Mouse (Mus musculus) embryonic facial prominence, embryonic 14.5 days (tissue): ENCODE data around the gene Btbd35f23. TPM values are rescaled to one million over a fixed set of nuclear protein-coding genes. Genes with fewer than 3 reads are reported as not detected.
"Not testable (repeated sequence)": the region's sequence is repeated elsewhere in the genome, so short reads cannot be mapped to it uniquely, and the experiment has no call there.

ENCODE experiments used
- ATAC-seq: fragments of 200-750 bp; cut with Nextera tagmentation; 2 replicates; pipeline ENCODE4 v1.8.0; 2017; ENCODE audit warnings: low read depth, moderate number of reproducible peaks, moderate TSS enrichment
- DNase-seq: peaks from one replicate; pipeline ENCODE4 v3.0.0-alpha.2; 2015; ENCODE audit warnings: low spot score
- H3K27ac ChIP-seq: fragments of 300-500 bp; sonication (generic); replicated peaks from 2 replicates; pipeline ENCODE4 v1.5.1; 2014; ENCODE audit warnings: low read depth, mild to moderate bottlenecking, low read length, moderate library complexity
- H3K27me3 ChIP-seq: fragments of 300-500 bp; sonication (generic); replicated peaks from 2 replicates; pipeline ENCODE4 v1.6.1; 2014; ENCODE audit warnings: low read length; ENCODE audit not compliant: control insufficient read depth, insufficient read depth
- H3K36me3 ChIP-seq: fragments of 300-500 bp; sonication (generic); 2 replicates; pipeline ENCODE4 v1.6.1; 2014; ENCODE audit warnings: low read length, mixed read lengths; ENCODE audit not compliant: control insufficient read depth, insufficient read depth
- H3K4me1 ChIP-seq: fragments of 300-500 bp; sonication (generic); 2 replicates; pipeline ENCODE4 v1.6.1; 2014; ENCODE audit warnings: antibody characterized with exemption, low read length; ENCODE audit not compliant: control insufficient read depth, insufficient read depth
- H3K4me2 ChIP-seq: fragments of 300-500 bp; sonication (generic); 2 replicates; pipeline ENCODE4 v1.6.1; 2014; ENCODE audit warnings: low read depth, mild to moderate bottlenecking, low read length, moderate library complexity, mixed read lengths
- H3K4me3 ChIP-seq: fragments of 300-500 bp; sonication (generic); 2 replicates; pipeline ENCODE4 v1.5.1; 2014; ENCODE audit warnings: low read depth, mild to moderate bottlenecking, low read length
- H3K9ac ChIP-seq: fragments of 300-500 bp; sonication (generic); 2 replicates; pipeline ENCODE4 v1.6.1; 2014; ENCODE audit warnings: low read depth, mild to moderate bottlenecking, low read length, moderate library complexity, mixed read lengths
- H3K9me3 ChIP-seq: fragments of 300-500 bp; sonication (generic); 2 replicates; pipeline ENCODE4 v1.6.1; 2016; ENCODE audit warnings: low read length; ENCODE audit not compliant: control insufficient read depth
- WGBS: fragments of 180-500 bp; shearing (Covaris S2); extraction: QIAGEN DNeasy Blood & Tissue Kit; methylation state at CpG from one replicate; pipeline ENCODE4 v1.1.7; 2014; 5-methylcytosine and 5-hydroxymethylcytosine counted together
- polyA plus RNA-seq: library from polyadenylated mRNA; unstranded; fragments of >200 nt; fragmentation: Nextera tagmentation; extraction: Ambion mirVana; gene quantifications from 2 replicates; pipeline ENCODE4 v1.2.1, GENCODE M21; 2014

Btbd35f23 gene
- not detected in 2 replicates for polyA plus RNA-seq

GRCm38 (mm10) chrX:3076575-3076974 is at the start of gene Btbd35f23:
Gene Btbd35f23, plus strand, starts transcription at chrX:3076875.
- not testable (repeated sequence) for H3K4me3 ChIP-seq, H3K36me3 ChIP-seq, H3K4me2 ChIP-seq, H3K9me3 ChIP-seq, H3K4me1 ChIP-seq, DNase-seq, H3K9ac ChIP-seq, H3K27me3 ChIP-seq, H3K27ac ChIP-seq, ATAC-seq
- WGBS: 82% methylated on average over 1 of the region's 2 CpGs

Other genes starting within 250 kb of the Btbd35f23 start
- not detected in 2 replicates for gene Btbd35f24, start 119.0 kb downstream of the Btbd35f23 start, polyA plus RNA-seq